Mouse (Mus musculus): ENCODE results near the gene Gpx8. TPM values are rescaled to one million over a fixed set of nuclear protein-coding genes. Genes with fewer than 3 reads are reported as not detected.

Gpx8 gene
- not detected in 2 replicates for total RNA-seq (2015)
- not detected in 2 replicates for total RNA-seq (2017)

DNA sequence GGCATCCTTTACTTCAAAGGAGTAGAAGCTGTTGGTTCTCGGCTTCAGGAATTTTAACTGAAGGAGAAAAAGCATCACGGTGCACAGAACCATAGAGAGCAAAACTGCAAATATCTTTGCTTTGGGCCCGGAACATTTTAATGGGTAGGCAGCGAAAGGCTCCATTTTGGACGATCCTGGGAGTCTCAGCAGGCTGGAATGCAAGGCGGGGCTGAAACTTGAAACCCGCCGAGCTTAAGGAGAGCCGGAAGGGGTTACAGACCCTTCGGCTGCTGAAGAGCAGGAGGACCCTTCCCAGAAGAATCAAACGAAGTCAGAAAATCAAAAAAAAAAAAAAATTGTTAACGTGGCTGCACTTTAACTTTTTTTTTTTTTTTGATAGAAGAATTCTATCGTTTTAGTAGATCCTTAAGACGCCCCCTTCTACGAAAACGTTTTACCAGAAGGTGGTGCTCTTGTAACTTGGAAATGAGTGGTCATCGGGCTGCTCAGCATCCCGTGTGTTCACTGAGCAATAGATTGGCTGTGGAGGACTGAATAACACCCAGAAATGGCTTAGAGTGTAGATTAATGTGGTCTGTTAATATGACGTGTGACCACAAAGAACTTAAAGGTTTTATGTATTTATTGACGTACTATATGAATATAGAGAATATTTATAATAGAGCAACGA, at the start of gene Gpx8:
Gpx8 (minus strand) TSS at position 200 of the 673 bp plus-strand sequence.
- peak; percentile 80 for ATAC-seq (replicated peaks; ENCODE audit: poor library complexity)

DNA sequence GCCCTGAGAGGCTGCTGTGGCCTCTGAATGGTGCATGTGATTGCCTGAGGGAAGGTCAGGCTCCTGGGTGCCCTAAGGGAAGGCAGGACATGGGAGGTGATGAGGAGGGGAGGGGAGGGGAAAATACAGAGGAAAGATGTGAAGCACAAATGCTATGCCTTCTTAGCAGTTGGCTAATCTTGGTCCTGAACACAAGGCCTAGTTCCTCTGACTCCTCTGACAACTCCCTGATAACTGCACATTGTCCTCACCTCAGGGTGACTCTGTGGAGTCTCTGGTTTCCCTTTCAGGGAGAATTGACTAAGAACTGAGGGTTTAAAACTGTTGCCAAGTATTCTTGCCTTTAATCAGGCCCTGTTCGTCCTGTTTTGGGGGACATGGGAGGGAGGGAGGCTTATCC, 48.4 kb upstream of the Gpx8 start:
- ATAC-seq (replicated peaks; ENCODE audit: poor library complexity) = no peak

DNA sequence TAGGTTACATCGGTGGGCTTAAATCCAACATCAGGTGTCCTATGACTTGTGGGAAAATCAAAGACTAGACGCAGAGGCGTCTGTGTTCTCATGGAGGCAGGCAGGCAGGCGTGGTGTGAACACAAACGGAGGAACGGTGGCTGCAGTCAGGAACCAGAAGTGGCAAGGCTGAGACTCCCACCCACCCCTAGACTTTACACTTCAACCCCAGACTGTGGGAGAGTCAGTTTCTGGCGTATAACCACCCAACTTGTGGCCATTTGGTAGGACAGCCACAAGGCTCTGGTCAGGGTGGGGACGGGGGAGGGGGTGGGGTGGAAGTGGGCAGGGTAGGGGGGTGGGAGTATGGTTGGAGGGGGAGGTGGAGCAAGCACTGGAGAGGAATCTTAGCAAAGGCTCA, 44.3 kb upstream of the Gpx8 start:
- no peak for ATAC-seq (replicated peaks; ENCODE audit: poor library complexity)

DNA sequence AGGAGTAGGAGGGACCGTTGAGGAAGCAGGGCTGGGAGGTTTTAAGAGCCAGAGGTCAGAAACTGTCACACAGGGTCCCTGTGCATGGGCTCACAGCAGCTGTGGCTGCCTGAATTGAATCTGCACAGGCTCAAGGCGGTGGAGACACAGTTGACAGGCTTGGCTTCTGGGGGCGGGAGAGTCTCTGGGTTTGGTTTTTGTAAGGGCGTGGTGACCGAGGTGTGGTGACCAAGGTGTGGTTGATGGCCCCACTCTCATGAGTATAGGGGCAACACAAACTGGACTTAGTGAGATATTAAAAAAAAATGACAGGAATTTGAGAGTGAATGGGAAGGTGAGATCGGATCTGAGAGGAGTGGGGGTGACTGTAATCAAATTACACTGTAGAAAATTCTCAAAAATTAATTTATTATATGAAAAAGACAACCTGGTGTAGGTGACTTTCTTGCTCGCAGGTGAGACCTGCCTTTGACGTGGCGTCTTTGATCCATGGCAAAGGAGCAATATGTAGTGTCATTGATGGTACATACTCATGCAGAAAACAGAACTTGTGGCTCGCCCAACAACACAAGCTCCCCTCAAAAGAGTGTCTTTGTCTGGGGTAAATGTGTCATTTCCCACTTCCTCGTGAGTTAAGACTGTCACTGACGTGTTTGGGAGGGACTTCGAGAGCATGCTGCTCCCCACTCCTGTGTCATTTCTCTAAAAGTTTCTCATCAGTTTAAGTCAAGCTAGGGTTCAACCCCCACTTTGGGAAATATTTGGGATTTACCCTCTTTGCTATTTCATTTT, 41.2 kb upstream of the Gpx8 start:
- no peak for ATAC-seq (replicated peaks; ENCODE audit: poor library complexity)

DNA sequence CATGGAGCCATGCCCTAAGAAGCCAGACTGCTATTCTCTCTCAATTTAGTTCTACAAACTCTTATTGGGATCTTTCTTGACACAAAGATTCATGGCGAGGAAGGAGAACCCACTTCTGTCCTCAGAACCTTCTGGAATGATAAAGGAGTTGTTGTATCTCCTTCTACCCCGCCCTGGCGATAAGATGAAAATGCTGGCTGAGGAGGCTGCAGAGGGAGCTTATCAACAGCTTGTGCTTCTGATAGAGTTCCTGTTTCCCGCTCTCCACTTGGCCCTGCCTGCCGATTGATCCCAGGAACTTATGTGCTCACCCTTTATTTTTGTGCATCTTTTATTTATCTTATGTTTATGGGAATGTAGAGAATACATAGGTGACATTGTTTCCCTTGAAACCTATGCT, 38.5 kb upstream of the Gpx8 start:
- no peak for ATAC-seq (replicated peaks; ENCODE audit: poor library complexity)

DNA sequence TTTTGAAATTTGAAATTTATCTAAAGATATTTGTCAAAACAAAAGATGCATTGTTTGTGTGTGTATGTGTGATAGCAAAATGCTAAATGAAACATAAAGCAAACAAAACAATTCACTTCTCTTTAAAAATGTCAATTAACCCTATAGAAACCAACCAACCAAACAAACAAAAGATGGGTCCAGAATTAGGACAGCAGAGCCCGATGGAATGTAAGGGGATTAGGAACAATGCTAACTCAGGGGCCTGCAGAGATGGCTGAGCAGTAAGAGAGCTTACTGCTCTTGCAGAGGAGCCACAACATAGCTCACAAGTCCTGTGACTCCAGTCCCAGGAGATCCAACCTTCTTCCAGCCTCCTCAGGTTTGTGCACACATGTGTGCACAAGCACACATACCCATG, 35.9 kb upstream of the Gpx8 start:
- ATAC-seq (replicated peaks; ENCODE audit: poor library complexity) = no peak

DNA sequence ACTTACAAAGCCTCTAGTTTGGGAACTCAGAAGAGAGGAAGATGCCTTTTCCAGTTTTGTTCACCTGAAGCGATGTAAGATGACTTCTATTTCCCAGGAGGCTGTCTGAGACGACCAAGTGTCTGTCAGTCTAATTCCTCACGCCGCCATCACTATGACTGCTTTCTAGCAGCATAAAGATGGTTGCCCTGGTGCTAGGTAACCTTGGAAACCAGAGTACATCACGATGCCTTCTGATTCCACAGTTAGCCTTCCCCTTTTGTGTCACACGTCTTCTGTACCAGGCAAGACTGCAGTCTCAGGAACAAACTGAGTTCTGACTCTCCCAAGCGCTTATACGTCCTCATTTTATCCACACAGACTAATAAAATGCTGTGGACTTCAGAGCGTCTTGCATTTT, 32.8 kb upstream of the Gpx8 start:
- no peak for ATAC-seq (replicated peaks; ENCODE audit: poor library complexity)

DNA sequence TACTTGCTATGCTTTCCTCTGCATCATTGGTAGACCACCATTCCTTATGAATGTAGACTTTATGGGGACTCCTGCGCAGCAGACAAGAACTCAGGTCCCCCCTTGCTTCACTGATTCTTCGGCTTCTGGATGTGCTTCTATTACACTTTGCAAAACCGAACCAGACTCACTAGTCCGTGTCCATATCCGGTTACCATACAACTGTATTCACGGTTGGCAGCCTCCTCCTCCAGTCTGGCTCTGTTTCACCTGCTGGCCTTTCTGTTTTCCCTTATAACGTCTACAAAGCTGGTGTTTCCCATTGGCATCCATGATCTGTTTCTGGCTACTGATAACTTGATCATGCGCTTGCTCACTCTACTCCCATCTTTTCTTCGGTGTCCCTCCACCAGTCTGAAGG, 18.3 kb upstream of the Gpx8 start:
- ATAC-seq (replicated peaks; ENCODE audit: poor library complexity) = no peak

DNA sequence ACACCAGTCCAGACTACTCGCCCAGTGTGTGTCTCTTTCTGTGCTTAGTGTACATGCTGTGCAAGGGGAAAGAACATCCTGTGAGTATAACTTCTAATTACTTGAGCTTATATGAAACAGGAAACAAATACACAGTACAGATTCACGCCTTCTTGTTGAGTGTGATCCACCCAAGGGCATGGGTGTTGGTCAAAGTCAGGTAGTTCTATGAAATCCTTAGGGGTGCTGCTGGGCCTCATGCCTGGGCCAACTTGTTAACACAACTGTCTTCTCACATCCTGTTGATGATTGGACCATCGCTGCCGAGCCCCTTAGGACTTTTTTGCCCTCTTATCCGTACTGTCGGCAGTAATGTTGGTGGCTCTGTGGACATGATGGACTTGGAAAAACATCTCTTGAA, 15.5 kb upstream of the Gpx8 start:
- ATAC-seq (replicated peaks; ENCODE audit: poor library complexity) = no peak

DNA sequence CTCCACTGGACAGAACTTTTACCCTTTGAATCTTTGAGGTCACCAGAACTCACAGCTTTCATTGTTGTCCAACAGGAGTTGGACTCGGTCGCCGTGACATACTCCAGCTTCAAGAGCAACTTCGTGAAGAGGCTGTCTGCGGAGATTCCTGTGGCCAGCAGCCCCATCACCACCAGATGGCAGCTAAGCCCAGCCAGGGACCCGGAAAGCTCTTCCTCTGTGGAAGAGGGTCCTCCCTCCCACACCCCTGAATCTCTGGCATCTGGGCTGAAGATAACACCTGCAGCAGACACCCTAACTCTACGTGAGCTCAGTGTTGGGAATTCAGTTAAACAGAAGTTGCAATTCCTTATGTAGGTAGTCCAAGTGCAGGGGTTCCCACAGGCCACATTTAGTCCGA, 9.6 kb upstream of the Gpx8 start:
- no peak for ATAC-seq (replicated peaks; ENCODE audit: poor library complexity)

DNA sequence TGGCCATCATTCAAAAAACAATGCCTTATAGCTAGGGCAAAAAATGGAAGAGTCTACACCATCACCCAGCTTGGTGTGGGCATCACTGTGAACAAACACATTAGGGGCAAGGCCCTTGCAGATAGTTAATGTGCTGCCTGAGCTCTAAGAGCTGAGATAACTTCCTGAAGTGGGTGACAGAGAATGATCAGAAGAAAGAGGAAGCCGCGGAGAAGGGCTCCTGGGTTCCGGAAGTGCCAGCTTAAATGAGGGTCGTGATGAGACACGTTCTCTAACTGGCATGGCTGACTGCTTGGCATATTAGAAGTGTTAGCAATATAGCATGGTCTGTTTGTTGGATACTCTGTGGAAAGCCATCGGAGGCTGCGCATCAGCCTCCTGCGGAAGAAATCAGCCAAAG, 8.0 kb upstream of the Gpx8 start:
- ATAC-seq (replicated peaks; ENCODE audit: poor library complexity) = peak; percentile 76

DNA sequence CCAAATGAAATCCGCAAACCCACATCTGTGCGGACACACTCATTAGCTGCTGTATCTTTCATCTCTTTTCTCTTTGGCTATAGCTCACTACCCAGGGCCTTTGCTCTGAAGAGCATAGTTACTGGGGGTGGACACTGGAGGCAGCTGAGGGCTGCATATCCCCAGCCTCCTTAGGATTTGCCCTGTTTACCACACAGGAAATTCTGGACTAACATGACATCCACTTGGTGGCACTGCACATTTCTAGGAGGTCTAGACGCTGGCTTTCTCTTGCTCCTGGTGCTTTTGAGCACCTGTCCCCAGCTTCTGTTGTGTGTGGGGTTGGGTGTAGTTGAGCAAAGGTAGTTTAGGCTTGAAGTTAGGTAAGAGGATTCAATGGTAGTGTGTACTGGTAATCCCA, 1.4 kb upstream of the Gpx8 start:
- no peak for ATAC-seq (replicated peaks; ENCODE audit: poor library complexity)

DNA sequence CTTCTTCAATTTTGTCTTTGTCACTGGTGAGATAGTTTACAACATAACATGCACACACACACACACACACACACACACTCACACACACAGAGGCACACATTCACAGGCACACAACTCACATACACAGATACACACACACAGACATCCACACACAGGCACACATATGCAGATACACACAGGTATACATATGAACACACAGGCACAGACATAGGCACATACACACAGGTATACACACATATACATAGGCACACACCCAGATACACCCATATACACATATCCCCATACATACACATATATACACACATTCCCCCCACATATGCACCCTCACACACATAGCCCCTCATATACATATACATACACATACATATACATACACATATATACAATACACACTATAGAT, 808 bp upstream of the Gpx8 start:
- ATAC-seq (replicated peaks; ENCODE audit: poor library complexity) = no peak

DNA sequence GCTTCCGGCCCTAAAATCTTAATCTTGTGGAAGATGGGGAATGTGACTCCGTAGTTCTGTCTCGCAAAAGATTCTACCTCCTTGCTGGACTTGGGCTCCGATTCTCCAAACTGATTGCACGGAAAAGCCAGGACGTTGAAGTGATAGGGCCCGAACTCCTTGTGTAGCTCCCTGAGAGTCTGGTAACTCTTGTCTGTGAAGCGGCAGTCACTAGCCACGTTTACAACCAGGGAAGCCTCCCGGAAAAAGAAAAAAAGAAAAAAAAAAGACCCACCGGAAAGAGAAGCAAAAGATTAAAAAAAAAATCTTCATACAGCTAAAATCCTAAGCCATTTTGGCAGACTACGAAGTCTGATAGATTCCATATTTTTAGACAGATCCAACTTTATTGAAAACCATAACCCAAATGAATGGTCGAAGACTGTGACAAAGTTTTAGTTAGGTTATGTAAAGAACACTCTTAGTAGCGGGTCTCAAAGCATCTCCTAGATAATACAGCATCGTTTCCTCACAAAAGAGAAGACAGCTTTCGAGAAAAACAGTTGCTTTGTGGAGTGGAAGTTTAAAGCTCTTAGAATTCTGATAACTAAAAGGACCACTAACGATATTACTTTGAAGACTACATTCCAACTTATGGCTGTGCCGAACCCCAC, 626 bp downstream of the Gpx8 start:
- ATAC-seq (replicated peaks; ENCODE audit: poor library complexity) = no peak

DNA sequence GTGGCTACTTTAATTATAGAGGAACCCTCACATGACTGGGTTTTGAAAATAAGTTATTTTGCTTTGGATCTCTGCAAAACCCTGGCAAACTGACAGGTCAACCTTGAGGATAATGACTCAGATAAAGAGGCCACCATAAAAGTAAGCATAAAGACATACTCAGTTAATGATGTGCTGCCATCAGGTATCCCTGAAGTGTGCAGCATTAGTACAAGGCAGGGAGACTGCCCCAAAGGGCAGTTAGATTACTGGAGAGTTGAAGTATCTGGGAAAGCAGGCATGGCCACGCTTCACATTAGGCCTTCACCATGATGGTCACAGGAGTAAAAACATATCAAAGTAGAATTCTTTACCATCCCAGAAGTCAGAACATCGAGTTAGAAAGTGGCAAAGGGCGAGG, 1.3 kb downstream of the Gpx8 start:
- ATAC-seq (replicated peaks; ENCODE audit: poor library complexity) = no peak

DNA sequence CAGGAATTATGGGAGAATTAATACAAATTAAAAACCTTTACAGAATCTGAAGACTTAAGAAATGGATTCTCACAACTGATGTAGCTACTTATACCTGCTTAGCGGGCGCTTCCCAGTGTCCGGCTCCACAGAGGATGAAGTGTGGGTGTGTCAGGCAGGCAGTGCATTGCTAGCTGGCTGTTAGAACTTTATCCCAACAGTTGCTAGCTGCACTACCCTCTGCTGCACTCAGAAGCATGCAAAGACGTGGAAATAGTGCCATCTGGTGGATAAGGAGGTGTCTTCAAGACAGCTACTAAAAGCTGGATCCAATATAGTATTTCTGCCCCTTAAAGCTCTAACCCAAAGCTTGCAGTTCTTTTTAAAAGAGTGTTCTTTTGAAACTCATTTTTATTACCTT, 10.4 kb downstream of the Gpx8 start:
- peak; percentile 89 for ATAC-seq (replicated peaks; ENCODE audit: poor library complexity)

DNA sequence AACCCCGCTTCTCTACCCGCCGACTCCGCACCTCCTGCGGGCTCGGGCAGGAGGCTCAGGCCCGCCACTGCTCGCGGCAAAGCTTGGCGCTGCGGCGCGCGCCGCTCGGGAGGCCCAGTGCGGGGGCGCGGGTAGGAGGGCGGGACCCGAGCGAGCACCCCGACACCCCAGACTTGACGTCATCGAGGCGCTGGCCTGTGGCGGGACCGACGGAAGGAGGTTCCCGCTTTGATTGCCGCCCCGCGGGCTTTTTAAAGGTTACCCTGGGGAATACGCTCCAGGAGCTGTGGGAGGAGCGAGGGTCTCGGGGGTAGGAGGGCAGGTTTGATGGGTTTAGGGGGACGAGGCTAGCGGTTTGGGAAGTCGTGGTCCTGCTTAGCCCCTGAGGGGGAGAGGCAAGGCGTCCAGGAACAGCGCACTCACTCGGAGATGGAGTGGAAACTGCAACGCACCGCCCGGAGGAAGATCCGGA, 11.2 kb downstream of the Gpx8 start, which contains the start of gene Cdc20b:
Cdc20b (plus strand) TSS at position 162 of the 472 bp plus-strand sequence.
- peak; percentile 63 for ATAC-seq (replicated peaks; ENCODE audit: poor library complexity)

DNA sequence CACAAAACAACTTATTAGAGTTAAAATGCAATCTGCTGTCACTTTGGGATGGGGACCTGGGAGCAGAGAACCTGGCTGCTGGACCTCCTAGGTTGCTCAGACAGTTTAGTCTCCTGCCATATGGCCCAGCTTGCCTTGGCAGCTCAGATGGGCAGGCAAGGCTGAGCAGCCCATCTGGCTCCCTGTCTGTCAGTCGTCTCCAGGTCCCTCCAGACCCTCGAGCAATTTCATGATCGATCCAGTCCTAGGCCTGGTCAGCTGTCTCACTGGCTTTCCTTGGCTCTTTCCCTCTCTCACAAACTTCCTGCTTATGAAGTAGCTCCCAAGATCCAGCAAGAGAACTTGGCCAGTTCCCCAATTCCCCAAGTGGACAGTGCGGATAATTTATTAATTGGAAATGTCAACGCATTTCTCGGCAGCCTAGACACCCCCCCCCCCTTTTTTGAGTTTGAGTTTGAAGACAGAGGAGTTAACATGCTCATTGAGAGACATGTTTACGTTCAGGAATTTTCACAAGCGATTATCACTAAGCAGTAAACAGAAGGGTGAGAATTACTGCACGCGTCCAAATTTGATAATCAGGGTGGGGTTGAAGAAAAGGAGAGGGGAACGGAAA, 11.8 kb downstream of the Gpx8 start:
- ATAC-seq (replicated peaks; ENCODE audit: poor library complexity) = 0 out of 2 replicates have a peak, but pooled peaks have one; percentile 1

DNA sequence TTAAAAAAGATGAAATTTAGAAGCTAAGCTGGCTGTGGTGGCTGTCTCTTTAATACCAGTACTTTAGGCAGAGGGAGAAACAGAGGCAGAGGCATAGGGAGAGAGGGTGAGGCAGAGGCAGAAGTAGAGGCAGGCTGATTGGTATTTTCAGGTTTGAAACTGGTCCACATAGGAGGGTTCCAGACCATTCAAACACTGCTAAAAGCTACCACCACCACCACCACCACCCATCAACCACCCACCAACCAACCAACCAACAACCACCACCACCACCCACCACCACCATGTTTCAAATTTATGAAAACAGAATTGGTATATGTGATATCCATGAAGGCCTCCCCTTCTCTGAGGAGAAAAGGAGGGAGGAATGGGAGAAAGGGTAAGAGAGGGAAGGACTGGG, 13.4 kb downstream of the Gpx8 start:
- no peak for ATAC-seq (replicated peaks; ENCODE audit: poor library complexity)

DNA sequence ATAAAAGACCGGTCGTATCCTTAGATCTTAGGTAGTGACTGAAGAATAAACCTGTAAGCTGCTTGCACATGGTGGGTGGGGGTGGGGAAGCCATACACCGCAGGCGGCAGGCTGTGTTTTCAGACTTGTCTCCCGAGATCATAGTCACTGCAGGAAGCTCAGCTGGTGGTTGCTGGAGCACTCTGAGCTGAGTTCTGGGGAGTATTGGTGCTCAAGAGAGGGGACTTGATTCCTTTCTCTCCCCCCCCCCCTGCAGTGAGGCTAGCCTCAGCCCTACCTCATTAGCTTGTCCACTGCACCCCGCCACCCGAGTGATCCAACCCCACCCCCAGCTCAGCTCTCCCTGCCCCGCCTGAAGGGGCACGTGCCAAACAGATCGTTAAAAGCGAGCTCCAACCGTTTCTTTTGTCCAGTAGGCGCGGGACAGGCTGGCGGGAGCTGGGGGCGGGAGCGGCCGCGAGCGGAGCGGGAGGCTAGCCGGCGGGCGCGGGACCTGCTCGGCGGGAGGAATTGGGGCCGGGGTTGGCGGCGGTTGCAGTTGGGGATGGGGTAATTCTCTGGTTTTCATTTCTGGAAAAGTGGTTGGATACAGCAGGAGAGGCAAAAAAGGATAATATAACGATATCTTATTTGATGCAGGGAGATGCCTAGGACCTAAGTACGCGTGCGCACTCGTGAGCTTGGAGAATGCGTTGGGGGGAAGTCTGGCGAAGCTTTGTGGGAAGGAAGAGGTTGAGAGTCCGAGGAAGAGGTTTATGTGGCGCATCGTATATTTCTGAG, 14.2 kb downstream of the Gpx8 start:
- ATAC-seq (replicated peaks; ENCODE audit: poor library complexity) = no peak

DNA sequence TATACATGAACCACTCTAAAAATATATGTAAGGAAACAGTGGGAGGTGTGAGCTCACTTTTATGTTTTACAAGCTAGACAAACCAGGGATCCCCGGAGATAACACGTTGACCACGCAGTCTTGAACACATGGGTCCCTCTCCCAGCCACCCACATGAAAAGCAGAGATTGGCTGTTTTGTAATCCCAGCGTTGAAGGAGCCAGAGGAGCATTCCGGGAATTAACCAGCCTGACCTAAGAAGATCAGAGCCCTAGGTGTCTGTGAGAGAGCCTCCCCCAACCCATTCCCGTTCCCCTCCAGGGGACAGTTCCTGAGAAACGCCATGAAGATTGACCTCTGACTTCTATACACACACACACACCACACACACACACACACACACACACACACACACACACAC, 14.9 kb downstream of the Gpx8 start:
- ATAC-seq (replicated peaks; ENCODE audit: poor library complexity) = no peak

Measured in megakaryocyte progenitor cell, adult 5-6 weeks (primary cell).